Mouse (Mus musculus) ES-Bruce4 (cell line): ENCODE data around the gene Aff3. TPM values are rescaled to one million over a fixed set of nuclear protein-coding genes. Genes with fewer than 3 reads are reported as not detected.

ENCODE experiments used
- H3K27ac ChIP-seq: 2 replicates; pipeline ENCODE4 v1.5.1; 2012; ENCODE audit warnings: low read length, inconsistent platforms; ENCODE audit not compliant: insufficient read depth
- H3K27me3 ChIP-seq: 2 replicates; pipeline ENCODE4 v1.6.1; 2012; ENCODE audit warnings: mild to moderate bottlenecking, low read length, inconsistent platforms; ENCODE audit not compliant: control insufficient read depth, poor library complexity, insufficient read depth, severe bottlenecking
- H3K36me3 ChIP-seq: 2 replicates; pipeline ENCODE4 v1.6.1; 2012; ENCODE audit warnings: inconsistent platforms, mild to moderate bottlenecking, low read length, moderate library complexity; ENCODE audit not compliant: control insufficient read depth, poor library complexity, insufficient read depth, severe bottlenecking
- H3K4me1 ChIP-seq: one replicate; pipeline ENCODE4 v1.8.1; 2011; ENCODE audit warnings: low read length; ENCODE audit not compliant: control insufficient read depth, insufficient read depth
- H3K4me3 ChIP-seq: 2 replicates; pipeline ENCODE4 v1.5.1; 2011; ENCODE audit warnings: low read depth, mild to moderate bottlenecking, low read length
- H3K9ac ChIP-seq: 2 replicates; pipeline ENCODE4 v1.6.1; 2012; ENCODE audit warnings: low read depth, mild to moderate bottlenecking, inconsistent platforms; ENCODE audit not compliant: poor library complexity, severe bottlenecking
- H3K9me3 ChIP-seq: replicated peaks from 2 replicates; pipeline ENCODE4 v1.6.1; 2012; ENCODE audit warnings: mild to moderate bottlenecking, low read length, inconsistent platforms; ENCODE audit not compliant: control insufficient read depth, poor library complexity, insufficient read depth, severe bottlenecking
- CTCF ChIP-seq: IDR thresholded peaks from one replicate; pipeline ENCODE4 v1.8.1; 2011; ENCODE audit warnings: low read depth, low read length
- EP300 ChIP-seq: IDR thresholded peaks from 2 replicates; pipeline ENCODE4 v1.6.1; 2011; ENCODE audit warnings: low read depth, low read length; ENCODE audit not compliant: insufficient read depth
- POLR2A ChIP-seq: IDR thresholded peaks from one replicate; pipeline ENCODE4 v1.8.1; 2011; ENCODE audit warnings: low read length; ENCODE audit not compliant: insufficient read depth
- polyA plus RNA-seq: library from polyadenylated mRNA; stranded (reverse); fragments of >200 nt; gene quantifications from 2 replicates; pipeline ENCODE4 v1.2.4, GENCODE M21; 2011; ENCODE audit warnings: low read depth; ENCODE audit not compliant: missing spikeins, insufficient read depth, insufficient read length

Gene Aff3
- polyA plus RNA-seq, 1 experiment, result 9.2 TPM

DNA sequence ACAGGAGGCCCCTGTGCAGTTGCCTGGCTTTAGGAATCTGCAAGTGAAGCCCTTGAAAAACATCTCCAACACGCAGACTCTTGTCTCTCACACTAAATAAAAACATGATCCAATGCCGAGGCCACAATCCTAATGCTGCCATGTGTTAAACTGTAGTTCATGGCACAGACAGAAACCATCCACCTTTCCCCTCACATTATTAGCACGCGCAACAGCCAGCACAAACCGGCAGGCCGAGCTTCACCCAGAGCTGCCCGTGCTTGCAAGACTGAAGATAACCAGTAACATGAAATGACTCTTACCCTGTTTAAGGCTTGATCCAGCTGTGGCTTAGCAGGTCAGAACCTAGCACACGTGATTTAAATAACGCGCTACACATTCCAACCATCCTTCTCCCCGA, 360.4 kb downstream of the Aff3 start:
- Histone ChIP-seq H3K9me3 (no peaks in the 10 kb centered on the region), H3K27me3 (no peaks in the 10 kb centered on the region), H3K36me3 (no peaks in the 10 kb centered on the region), H3K27ac (no peak overlapping the region), H3K4me1 (no peaks in the 10 kb centered on the region), H3K9ac (no peak overlapping the region), H3K4me3 (no peak overlapping the region)
- TF ChIP-seq POLR2A, result no peak
- TF ChIP-seq EP300, result no peak
- no peak for TF ChIP-seq CTCF

DNA sequence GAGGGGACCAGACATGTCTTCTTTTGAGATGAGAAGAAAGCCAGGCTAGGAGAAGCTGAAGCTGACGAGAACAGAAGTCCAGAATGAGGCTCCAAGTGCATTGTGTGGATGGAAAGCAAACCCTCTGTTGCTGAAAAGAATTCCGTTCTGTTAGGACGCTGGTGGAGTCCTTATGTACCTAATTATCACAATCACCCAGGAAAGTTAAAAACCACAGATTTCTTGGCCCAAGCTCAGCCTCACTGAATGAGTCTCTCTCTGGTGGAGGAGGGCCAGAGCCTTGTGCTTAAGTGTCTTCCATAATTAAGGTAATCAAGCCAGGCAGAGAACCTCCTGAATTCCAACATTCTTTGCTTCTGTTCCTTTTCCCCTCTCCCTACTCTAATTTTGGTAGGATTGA, 366.5 kb downstream of the Aff3 start:
- H3K27me3 ChIP-seq, result no peaks in the 10 kb centered on the region
- no peaks in the 10 kb centered on the region for H3K9me3 ChIP-seq
- no peaks in the 10 kb centered on the region for H3K36me3 ChIP-seq
- H3K9ac ChIP-seq, result no peak overlapping the region
- TF ChIP-seq CTCF (no peak), EP300 (no peak), POLR2A (no peak)
- H3K4me1 ChIP-seq, result no peaks in the 10 kb centered on the region
- no peak overlapping the region for H3K4me3 ChIP-seq
- H3K27ac ChIP-seq, result no peak overlapping the region

DNA sequence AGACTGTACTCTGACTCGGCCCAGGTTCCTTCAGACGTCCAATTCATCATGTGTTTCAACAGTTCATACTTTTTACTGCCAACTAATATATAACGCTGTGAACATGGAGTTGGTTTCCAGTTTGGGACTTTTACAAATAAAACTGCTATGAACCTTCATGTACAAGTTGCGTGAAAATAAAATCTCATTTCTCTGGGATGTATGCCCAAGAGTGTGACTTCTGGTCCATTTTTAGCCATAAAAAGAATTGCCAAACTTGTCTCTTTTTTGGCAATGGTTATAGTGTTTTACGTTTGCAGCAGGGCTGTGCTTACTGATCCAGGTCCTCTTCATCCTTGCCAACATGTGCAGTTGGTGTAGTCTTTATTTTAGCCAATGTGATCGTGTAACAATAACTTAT, 369.8 kb downstream of the Aff3 start:
- no peak overlapping the region for H3K27ac ChIP-seq

DNA sequence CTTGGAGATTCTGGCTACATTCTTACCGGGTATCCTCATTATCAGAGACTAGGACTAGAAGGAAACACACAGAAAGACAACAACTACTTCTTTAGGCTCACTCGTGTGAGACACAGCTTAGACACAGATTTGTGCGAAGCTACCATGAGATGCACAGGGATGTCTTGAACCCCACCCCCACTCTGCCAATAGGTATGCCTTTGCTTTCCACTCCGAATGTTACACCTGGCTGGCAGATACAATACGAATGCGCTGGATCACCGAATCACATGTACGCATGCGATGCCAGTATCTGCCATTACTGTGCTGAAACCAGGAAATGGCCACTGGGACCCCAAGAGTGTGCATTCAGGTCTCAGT, 370.4 kb downstream of the Aff3 start:
- no peaks in the 10 kb centered on the region for H3K27me3 ChIP-seq
- no peak for TF ChIP-seq CTCF
- no peak for TF ChIP-seq POLR2A
- no peak for TF ChIP-seq EP300
- H3K27ac ChIP-seq, result no peak overlapping the region
- no peaks in the 10 kb centered on the region for H3K9me3 ChIP-seq
- no peak overlapping the region for H3K9ac ChIP-seq
- H3K4me1 ChIP-seq, result no peaks in the 10 kb centered on the region
- no peak overlapping the region for H3K4me3 ChIP-seq
- H3K36me3 ChIP-seq, result no peaks in the 10 kb centered on the region

More for the DNA sequence above, 369.8 kb downstream of the Aff3 start:
- TF ChIP-seq POLR2A, result no peak
- TF ChIP-seq CTCF, result no peak
- no peak for TF ChIP-seq EP300
- Histone ChIP-seq H3K9ac (no peak overlapping the region), H3K4me3 (no peak overlapping the region), H3K9me3 (no peaks in the 10 kb centered on the region), H3K27me3 (no peaks in the 10 kb centered on the region), H3K4me1 (no peaks in the 10 kb centered on the region), H3K36me3 (no peaks in the 10 kb centered on the region)

DNA sequence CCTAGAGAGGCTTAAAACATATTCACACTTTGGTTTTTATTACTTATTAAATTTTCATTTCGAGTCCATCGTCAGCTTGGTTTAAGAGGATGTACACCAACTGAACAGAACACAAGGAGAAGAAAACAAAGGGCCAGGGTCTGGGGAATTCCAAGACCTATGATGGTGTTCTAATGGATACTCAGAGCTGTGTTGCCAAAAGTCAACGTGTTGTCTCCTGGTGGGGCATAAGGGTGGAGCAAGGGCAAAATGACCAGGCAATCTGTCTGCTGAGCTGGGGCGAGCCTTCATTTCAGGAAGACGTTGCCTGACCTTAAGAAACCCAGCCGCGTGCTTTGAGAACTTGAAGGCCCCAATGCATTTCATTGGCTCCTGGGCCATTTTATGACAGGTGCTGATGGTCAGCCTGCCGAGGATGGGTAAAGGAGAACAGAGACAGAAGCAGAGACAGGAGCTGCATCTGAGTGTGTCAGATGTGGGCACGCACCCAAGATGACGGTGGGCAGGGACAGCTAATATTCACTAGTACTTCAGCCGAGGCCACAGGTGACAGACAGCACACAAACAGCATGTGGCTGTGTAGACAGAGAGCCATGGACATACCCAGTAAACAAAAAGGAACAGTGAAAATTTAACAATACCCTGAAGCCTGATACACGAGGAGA, 371.0 kb downstream of the Aff3 start:
- no peaks in the 10 kb centered on the region for H3K36me3 ChIP-seq
- H3K4me3 ChIP-seq, result no peak overlapping the region
- no peak overlapping the region for H3K27ac ChIP-seq
- no peak overlapping the region for H3K9ac ChIP-seq
- TF ChIP-seq EP300 (no peak), POLR2A (no peak), CTCF (no peak)
- H3K27me3 ChIP-seq, result no peaks in the 10 kb centered on the region
- H3K4me1 ChIP-seq, result no peaks in the 10 kb centered on the region
- no peaks in the 10 kb centered on the region for H3K9me3 ChIP-seq

DNA sequence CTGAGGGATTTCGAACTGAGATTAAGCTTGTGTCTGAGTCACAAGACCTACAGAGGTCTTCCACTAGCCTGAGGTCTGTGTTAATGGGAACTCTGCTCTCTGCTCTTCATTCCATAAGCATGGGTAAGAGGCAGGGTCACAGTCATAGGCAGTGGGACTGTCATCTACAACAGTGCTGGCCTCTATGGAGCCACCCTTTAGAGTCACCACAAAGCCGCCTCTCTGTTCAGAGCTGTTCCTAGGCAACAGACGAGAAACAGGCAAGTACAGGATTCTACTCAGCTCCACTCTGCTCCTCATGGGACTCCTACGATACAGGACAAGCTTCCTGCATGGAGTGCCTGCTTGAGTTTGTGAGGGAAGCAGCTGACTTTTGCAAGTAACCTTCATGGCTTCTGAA, 371.9 kb downstream of the Aff3 start:
- Histone ChIP-seq H3K9me3 (no peaks in the 10 kb centered on the region), H3K36me3 (no peaks in the 10 kb centered on the region), H3K9ac (no peak overlapping the region), H3K4me1 (no peaks in the 10 kb centered on the region), H3K4me3 (no peak overlapping the region), H3K27me3 (no peaks in the 10 kb centered on the region), H3K27ac (no peak overlapping the region)
- no peak for TF ChIP-seq EP300
- TF ChIP-seq CTCF, result no peak
- no peak for TF ChIP-seq POLR2A
